Mouse (Mus musculus): Measurements from ENCODE around the gene Abhd16b.

- no peak for TF ChIP-seq GATA1 (IDR thresholded peaks at IDR 0.05; ENCODE audit: borderline replicate concordance, low read length)
- no peak for TF ChIP-seq FLI1 (IDR thresholded peaks at IDR 0.05; ENCODE audit: low read length)
Measured at GRCm38 (mm10) chr2:181459673-181460621, 33.1 kb upstream of the Abhd16b start.

All from megakaryocyte, embryonic 14.5 days (primary cell).